Mouse (Mus musculus) forebrain, embryonic 14.5 days (tissue): ENCODE measurements at regions not wholly inside any gene's neighbourhood (a gene's known extent, or its start where the extent isn't known, plus 50 kb on each side); places are given as distances from the start of the nearest gene placed in this dataset.

ENCODE experiments used
- ATAC-seq: fragments of 200-750 bp; cut with Nextera tagmentation; 2 replicates; pipeline ENCODE4 v1.8.0; 2017; ENCODE audit warnings: mild to moderate bottlenecking, moderate library complexity
- DNase-seq: peaks from one replicate; pipeline ENCODE4 v3.0.0-alpha.2; 2015; ENCODE audit warnings: low spot score
- H3K27ac ChIP-seq: fragments of 300-500 bp; sonication (generic); 2 replicates; pipeline ENCODE4 v1.5.1; 2014; ENCODE audit warnings: low read depth, mild to moderate bottlenecking, control low read depth, low read length, moderate library complexity
- H3K27me3 ChIP-seq: fragments of 300-500 bp; sonication (generic); replicated peaks from 2 replicates; pipeline ENCODE4 v1.6.1; 2014; ENCODE audit warnings: low read length, control low read depth, mixed read lengths; ENCODE audit not compliant: control insufficient read depth, insufficient read depth
- H3K36me3 ChIP-seq: fragments of 300-500 bp; sonication (generic); 2 replicates; pipeline ENCODE4 v1.6.1; 2014; ENCODE audit warnings: low read length, control low read depth; ENCODE audit not compliant: control insufficient read depth, insufficient read depth
- H3K4me1 ChIP-seq: fragments of 300-500 bp; sonication (generic); 2 replicates; pipeline ENCODE4 v1.6.1; 2014; ENCODE audit warnings: antibody characterized with exemption, low read length, control low read depth; ENCODE audit not compliant: control insufficient read depth, insufficient read depth
- H3K4me2 ChIP-seq: fragments of 300-500 bp; sonication (generic); 2 replicates; pipeline ENCODE4 v1.6.1; 2014; ENCODE audit warnings: mild to moderate bottlenecking, control low read depth, low read length
- H3K4me3 ChIP-seq: fragments of 300-500 bp; sonication (generic); 2 replicates; pipeline ENCODE4 v1.5.1; 2014; ENCODE audit warnings: low read depth, low read length, control low read depth
- H3K9ac ChIP-seq: fragments of 300-500 bp; sonication (generic); 2 replicates; pipeline ENCODE4 v1.6.1; 2014; ENCODE audit warnings: mild to moderate bottlenecking, low read length, control low read depth, moderate library complexity
- H3K9me3 ChIP-seq: fragments of 300-500 bp; sonication (generic); replicated peaks from 2 replicates; pipeline ENCODE4 v1.6.1; 2016; ENCODE audit warnings: low read length, control low read depth, mixed read lengths; ENCODE audit not compliant: control insufficient read depth
- WGBS: fragments of 180-500 bp; shearing (Covaris S2); extraction: QIAGEN DNeasy Blood & Tissue Kit; methylation state at CpG from one replicate; pipeline ENCODE4 v1.1.7; 2014; 5-methylcytosine and 5-hydroxymethylcytosine counted together

GRCm38 (mm10) chrX:61305301-61305890 is 120.0 kb upstream of the Cdr1 start:
- H3K27ac ChIP-seq, result no peak overlapping the region
- no peak overlapping the region for H3K4me2 ChIP-seq
- 63% methylated on average over 3 of the region's 3 CpGs for WGBS
- no peaks in the 10 kb centered on the region for H3K27me3 ChIP-seq
- no peak overlapping the region for H3K4me3 ChIP-seq
- no peaks in the 10 kb centered on the region for H3K4me1 ChIP-seq
- ATAC-seq, result no peak
- no peaks in the 10 kb centered on the region for H3K9me3 ChIP-seq
- no peak overlapping the region for H3K9ac ChIP-seq
- no peaks in the 10 kb centered on the region for H3K36me3 ChIP-seq
- DNase-seq, result peak; percentile 32

- DNase-seq, result no peak
- H3K27ac ChIP-seq, result no peak overlapping the region
- WGBS, result 40% methylated on average over 2 of the region's 2 CpGs
- H3K9me3 ChIP-seq, result no peaks in the 10 kb centered on the region
- no peak overlapping the region for H3K9ac ChIP-seq
- H3K4me3 ChIP-seq, result no peak overlapping the region
- no peaks in the 10 kb centered on the region for H3K4me1 ChIP-seq
- H3K36me3 ChIP-seq, result no peaks in the 10 kb centered on the region
- H3K27me3 ChIP-seq, result no peaks in the 10 kb centered on the region
- ATAC-seq, result no peak
- no peak overlapping the region for H3K4me2 ChIP-seq
These were observed 119.1 kb upstream of the Cdr1 start for GRCm38 (mm10) chrX:61304464-61304863.
